Mouse (Mus musculus): ENCODE results near the gene Gm8660.
"Not testable (repeated sequence)": the region's sequence is repeated elsewhere in the genome, so short reads cannot be mapped to it uniquely, and the experiment has no call there.

Gm8660 gene

GRCm38 (mm10) chr7:22370939-22371338 is at the start of gene Gm8660:
Gm8660 (minus strand) TSS chr7:22371039.
- not testable (repeated sequence) for DNase-seq (ENCODE audit: low spot score in 2 of 2)

DNA sequence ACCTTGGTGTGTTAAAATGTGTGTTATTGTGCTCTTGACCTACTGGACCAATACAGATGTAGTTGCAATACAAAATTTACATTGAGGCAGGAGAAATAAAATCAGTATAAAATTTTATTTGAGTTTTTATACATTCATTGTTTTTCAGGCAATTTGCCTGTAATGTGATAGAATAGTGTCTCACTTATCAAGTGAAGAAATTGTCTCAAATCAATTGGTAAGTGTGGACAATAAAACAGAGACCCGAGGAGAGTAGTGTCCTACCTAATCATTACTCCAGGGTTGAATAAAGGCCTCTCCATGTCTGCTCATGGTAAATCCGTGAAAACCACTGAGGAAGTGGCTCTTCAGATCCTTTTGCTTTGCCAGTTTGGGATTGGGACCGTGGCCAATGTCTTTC is 42.4 kb upstream of the Gm8660 start, which contains the start of gene Vmn1r148:
Gene Vmn1r148 (plus strand): TSS at position 301 of the 400 bp plus-strand sequence.
- not testable (repeated sequence) for DNase-seq (ENCODE audit: low spot score in 2 of 2)

DNA sequence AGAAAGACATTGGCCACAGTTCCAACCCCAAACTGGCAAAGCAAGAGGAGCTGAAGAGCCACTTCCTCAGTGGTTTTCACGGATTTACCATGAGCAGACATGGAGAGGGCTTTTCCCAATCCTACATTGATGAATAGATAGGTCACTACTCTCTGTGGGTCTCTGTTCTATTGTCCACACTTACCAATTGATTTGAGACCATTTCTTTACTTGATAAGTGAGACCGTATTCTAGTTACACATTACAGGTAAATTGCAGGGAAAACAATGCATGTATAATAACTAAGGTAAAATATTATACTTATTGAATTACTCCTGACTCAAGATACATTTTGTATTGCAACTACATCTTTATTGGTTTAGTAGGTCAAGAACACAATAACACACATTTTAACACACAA is 41.2 kb downstream of the Gm8660 start, which contains the start of gene Gm4187:
Gene Gm4187 (minus strand): TSS at position 101 of the 400 bp plus-strand sequence.
- DNase-seq (ENCODE audit: low spot score in 2 of 2), result not testable (repeated sequence)

Measured in frontal cortex, postnatal 36 days (tissue).